Mouse (Mus musculus): Measurements from ENCODE around the gene Cybrd1.

Cybrd1 gene

GRCm38 (mm10) chr2:71127779-71128534 is 10.2 kb downstream of the Cybrd1 start:
- DNase-seq, result peak; percentile 49

DNA sequence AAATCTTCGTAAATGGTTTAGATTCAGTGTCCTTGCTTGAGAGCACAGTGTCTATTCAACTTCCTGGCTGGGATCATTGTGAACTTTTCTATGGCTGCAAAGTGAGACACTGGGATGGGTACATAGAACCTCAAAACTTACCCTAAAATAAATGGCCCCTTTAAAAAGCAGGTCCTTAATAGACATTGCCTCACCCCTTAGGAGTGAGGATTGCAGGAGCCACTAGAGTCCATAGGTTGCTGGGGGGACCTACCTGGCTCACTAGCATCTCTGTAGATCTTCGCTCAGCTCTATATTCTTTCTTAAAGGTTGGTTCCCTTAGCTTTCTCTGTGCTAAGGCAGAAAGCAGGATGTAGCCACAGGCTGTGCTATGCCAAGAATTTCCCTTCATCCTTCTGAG is 12.6 kb downstream of the Cybrd1 start:
- DNase-seq, result no peak

DNA sequence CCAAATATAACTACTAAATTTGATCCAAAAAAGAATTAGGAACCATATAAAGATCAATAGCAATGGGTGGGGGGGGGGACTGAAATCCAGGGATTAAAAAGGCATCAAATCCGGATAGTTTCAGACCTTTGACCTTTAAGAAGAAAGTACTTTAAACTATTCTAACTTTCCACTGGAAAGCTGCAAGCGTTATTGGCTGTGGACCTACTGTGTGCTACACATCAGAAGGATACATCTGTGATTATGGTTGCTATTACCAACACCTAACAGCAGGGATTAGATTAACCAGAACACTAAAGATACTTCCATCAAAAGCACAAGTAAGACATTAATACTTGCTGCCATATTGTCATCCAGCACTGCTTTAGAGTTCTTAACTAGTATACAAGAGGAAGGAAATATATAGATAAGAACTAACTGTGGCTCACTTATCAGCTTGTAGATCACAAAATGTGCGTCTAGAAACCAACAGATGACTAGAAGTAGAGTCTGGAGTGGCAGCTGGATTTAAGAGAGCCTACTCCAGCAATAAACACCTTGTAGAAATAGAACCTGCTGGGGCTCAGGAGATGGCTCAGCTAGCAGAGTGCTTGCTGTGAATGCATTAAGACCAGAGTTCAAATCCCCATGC is 14.3 kb downstream of the Cybrd1 start:
- no peak for DNase-seq

- no peak for DNase-seq
Measured at GRCm38 (mm10) chr2:71134041-71134505, 16.4 kb downstream of the Cybrd1 start.

DNA sequence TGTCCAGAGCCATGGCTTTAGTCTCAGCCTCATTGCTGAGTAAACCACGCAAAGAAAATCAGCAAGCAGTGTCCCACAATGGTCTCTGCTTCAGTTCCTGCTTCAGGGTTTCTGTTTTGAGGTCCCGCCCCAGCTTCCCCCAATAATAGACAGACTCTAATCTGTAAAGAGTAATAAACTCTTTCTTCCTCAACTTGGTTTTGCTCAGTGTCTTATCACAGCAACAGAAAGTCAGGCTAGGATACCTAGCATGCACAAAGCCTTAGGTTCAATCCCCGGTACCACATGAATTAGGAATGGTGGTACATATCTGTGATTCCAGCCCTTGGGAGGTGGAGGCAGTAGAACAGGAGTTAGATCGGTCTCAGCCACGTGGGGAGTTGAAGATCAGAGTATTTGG is 17.1 kb downstream of the Cybrd1 start:
- no peak for DNase-seq

- DNase-seq, result no peak
Measured at GRCm38 (mm10) chr2:71140622-71141021, 22.9 kb downstream of the Cybrd1 start.

DNA sequence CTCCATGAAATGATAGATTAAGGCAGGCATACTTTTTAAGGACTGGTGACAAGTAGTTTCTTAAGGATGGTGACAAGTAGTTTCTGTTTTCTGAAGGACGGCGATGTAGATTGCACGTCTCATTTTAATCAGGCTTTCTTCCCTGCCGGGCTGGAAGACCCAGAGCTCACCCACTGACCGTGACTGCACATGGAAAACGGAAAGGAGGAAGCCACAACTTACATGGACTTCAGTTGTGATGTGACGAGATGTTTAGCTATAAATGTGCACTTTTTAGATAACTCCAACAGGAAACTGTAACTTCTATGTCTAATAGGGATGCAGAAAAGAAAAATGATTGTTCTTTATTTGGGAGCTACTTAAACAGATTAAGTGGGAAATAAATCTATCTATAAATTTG is 24.7 kb downstream of the Cybrd1 start:
- DNase-seq, result no peak

DNA sequence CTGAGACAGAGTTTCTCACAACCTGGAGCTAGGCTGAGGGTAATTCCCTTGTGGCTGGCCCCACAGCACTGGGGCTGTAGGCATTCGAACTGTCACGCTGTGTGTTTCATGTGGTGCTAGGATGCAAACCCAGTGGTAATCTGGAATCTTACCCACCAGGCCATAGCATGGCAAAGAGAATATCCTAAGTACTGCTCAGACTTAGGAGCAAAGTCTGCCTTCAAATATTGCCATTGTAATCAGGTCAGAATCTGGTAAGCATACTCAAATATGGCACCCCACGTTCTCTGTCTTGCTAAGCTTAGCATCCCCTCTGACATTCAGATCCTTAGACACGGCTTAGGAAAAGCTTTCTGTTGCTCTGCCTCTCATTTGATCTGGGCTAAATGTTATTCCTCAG is 28.1 kb downstream of the Cybrd1 start:
- no peak for DNase-seq

- no peak for DNase-seq
Measured at GRCm38 (mm10) chr2:71146266-71146665, 28.5 kb downstream of the Cybrd1 start.

DNA sequence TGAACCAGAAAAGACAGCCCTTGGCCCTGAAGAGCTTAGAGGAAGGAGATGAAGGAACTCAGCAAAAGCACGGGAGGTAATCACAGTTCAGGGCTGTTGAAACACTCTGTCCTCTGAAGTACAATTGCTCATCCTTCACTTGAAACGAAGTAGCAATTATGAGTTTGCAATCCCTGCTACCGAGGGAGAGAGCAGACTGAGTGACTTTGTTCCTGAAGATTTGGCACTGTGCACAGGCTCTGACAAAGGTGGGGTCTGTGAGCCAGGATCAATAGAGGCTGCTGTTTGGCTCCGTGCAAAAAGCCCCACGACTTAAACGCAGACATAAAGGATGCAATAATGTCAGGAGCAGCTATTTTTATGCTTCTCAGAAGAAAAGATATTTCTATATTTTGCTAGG is 30.1 kb downstream of the Cybrd1 start:
- no peak for DNase-seq

- no peak for DNase-seq
Measured at GRCm38 (mm10) chr2:71152170-71152569, 34.4 kb downstream of the Cybrd1 start.

GRCm38 (mm10) chr2:71155486-71155885 is 37.8 kb downstream of the Cybrd1 start:
- DNase-seq, result peak; percentile 86

DNA sequence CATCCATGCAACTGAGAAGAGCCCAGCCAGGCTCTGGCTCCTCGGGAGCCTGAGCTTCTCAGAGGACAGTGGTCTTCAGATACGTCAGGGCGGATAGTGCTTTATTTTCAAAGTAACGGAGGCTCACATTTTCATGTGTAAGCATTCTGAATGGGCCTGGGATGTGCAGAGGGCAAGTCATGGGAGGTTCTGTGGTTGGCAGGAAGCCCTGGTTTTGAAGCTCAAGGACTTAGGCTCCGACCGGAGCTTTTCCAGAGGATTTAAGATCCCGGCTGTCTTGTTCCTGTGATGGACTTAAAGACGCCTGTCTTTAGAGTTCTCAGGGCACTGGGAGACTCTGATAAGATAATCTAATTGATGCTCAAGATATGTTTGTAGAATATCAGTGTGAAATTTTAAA is 38.7 kb downstream of the Cybrd1 start:
- no peak for DNase-seq

DNA sequence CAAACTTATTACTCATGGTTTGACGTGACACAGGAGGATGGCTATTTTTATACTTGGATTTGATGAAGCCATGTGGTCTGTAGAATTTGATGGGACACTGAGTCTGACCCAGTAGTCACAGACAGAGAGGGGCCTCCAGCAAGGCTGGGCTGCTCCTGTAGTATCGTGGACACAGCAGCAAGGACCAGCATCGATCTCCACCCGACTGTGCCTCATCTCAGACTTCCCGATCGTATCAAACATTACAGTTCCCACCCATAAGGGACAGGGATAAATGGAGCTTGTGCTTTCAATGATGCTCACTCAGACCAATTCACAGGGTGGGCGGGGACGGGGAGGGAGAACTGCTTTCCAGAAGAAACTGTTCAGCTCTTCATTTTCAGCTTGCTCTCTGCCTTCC is 40.2 kb downstream of the Cybrd1 start:
- DNase-seq, result no peak

DNA sequence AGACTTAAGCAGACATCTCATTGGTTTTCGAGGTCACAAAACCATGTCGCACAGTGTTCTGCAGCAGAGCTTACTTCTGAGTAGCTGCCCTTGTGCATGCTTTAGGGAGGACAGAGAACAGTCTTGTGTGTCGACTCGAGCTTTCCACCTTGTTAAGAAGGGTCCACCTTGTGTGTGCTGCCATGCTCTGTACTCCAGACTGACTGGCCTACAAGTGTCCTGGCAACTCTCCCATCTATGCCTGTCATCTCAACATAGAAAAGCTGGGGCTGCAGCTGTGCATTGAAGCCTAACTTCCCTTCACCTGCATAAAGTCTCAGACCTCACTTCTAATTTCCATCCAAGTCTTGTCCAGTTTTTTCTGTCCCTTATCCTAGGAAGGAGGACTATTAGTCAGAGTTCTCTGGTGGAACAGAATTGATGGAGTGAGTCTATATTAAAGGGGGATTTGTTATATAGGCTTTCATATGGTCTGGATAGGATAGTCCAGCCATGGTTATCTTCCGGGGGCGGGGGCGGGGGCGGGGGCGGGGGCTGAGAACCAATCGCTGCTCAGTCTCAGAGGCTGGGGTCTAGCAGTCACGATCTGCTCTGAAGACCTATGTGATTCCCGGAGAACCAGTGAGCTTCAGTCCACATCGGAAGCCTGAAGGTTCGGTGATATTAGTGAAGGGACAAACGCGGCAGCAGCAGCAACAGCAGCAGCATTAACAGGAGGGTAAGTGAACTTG is 42.0 kb downstream of the Cybrd1 start:
- DNase-seq, result no peak

DNA sequence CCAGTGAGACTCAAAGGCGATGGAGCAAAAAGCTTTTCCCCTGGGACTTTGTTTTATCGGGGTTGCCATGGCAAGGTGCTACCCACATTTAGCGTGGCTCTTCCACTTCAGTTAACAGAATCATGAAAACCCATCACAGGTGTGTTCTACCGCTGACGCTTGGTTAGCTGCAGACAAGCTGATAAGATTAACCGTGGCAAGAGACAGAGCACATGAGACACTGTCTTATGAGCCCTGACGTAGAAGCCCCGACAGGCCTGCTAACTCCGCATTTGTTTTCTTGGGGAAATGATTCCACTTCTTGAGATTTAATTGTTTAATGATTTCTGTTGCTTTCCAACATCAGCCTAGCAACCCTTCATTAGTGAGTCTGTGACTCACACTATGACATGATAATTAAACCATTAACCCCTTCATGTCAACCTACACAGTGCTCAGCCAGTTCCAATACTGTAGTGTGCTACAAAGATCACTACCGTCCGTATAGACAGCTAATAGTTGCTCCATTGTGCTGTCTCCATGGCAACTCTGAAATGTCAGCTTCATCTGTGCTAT is 42.7 kb downstream of the Cybrd1 start:
- no peak for DNase-seq

- DNase-seq, result no peak
Measured at GRCm38 (mm10) chr2:71161558-71161957, 43.8 kb downstream of the Cybrd1 start.

- no peak for DNase-seq
Measured at GRCm38 (mm10) chr2:71162831-71163621, 45.3 kb downstream of the Cybrd1 start.

DNA sequence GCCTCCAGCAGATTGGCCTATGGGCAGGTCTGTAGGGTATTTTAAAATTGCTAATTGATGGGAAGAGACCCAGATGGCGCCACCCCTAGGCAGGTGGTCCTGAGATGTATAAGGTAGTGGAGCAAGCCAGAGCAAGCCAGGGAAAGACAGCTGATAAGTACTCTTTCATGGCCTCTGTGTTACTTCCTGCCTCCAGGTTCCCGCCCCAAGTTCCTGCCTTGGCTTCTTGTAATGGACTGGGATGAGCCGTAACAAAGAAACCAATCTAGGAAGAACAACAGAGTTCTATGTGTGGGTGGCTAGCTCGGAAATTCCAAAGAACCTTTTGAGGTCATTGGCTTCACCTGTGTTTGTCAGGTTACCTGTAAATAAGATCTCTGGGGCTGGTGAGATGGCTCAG is 49.5 kb downstream of the Cybrd1 start:
- DNase-seq, result no peak

DNA sequence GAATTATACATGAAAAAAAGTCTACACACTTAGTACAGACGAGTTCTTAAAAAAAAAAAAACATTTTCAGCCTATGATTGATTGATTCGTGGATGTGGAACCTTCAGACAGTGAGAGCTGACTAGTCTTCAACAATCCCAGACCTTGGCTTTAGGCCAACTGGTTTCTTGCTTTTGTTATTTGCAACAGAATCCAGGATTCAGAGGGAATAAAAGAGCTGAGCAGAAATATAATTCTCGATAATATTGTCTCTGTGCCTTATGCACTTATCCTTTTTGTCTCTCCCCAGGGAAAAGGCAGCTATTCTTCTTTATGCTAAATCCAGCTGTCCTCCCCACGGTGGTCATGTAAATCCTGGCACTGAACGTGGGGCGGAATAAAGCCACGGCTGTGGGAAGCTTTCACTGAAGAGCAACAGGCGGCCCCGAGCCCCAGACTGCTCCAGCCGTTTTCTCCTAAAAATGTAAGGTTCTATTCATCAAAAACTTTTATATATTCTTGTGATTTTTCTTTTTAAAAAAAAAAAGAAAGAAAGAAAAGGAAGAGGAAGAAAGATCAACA is 50.8 kb downstream of the Cybrd1 start:
- no peak for DNase-seq

DNA sequence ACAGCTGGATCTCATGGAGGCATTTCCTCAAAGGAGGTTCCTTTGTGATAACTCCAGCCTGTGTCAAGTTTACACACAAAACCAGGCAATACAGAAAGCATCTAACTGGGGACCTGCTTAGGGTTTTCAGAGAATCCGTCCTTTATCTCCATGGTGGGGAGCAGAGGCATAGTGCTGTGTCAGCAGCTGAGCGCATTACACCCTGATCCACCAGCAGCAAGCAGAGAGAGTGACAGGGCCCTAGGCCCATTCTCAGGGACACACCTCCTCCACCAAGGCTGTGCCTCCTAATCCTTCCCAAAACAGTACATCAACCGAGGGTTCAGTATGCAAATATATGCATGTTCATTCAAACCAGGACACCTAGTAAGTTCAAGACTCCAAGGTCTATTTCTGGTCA is 55.3 kb downstream of the Cybrd1 start:
- no peak for DNase-seq
